Mouse (Mus musculus): ENCODE measurements around the gene Tbc1d22b. TPM values are rescaled to one million over a fixed set of nuclear protein-coding genes. Genes with fewer than 3 reads are reported as not detected.
"Not testable (repeated sequence)": the region's sequence is repeated elsewhere in the genome, so short reads cannot be mapped to it uniquely, and the experiment has no call there.

Tbc1d22b gene
- 10 to 100 TPM; 43.7 to 44.9 TPM for total RNA-seq (2021)
- long read RNA-seq, experiment 1, transcript Tbc1d22b-201 (13 exons, 3,595 nt) = major isoform, 31 of 44 reads
- long read RNA-seq, experiment 1, partial matches to known transcripts = 10 of 44 reads
- long read RNA-seq, experiment 1, other reads (novel, unspliced or antisense) = 3 of 44 reads
- long read RNA-seq, experiment 2, transcript Tbc1d22b-201 (13 exons, 3,595 nt) = major isoform, 14 of 23 reads
- long read RNA-seq, experiment 2, partial matches to known transcripts = 6 of 23 reads
- long read RNA-seq, experiment 2, other reads (novel, unspliced or antisense) = 2 of 23 reads

GRCm38 (mm10) chr17:29549543-29550428 lies at the start of gene Tbc1d22b, which contains the start of gene Gm17657:
Tbc1d22b (plus strand) TSS chr17:29549785.
Gm17657 (minus strand) TSS chr17:29549638.
- DNase-seq (ENCODE audit: low spot score in 2 of 2) = peak; percentile 89 to 94

GRCm38 (mm10) chr17:29500243-29500740 lies 49.3 kb upstream of the Tbc1d22b start:
- DNase-seq (ENCODE audit: low spot score in 2 of 2) = no peak

GRCm38 (mm10) chr17:29500802-29501469 lies 48.6 kb upstream of the Tbc1d22b start:
- no peak for DNase-seq (ENCODE audit: low spot score in 2 of 2)

- no peak for DNase-seq (ENCODE audit: low spot score in 2 of 2)
Measured at GRCm38 (mm10) chr17:29502005-29502668, 47.4 kb upstream of the Tbc1d22b start.

- no peak for DNase-seq (ENCODE audit: low spot score in 2 of 2)
Measured at GRCm38 (mm10) chr17:29502669-29503665, 46.6 kb upstream of the Tbc1d22b start.

GRCm38 (mm10) chr17:29503700-29504099 lies 45.9 kb upstream of the Tbc1d22b start:
- DNase-seq (ENCODE audit: low spot score in 2 of 2) = no peak

GRCm38 (mm10) chr17:29508927-29509608 lies 40.5 kb upstream of the Tbc1d22b start:
- DNase-seq (ENCODE audit: low spot score in 2 of 2) = no peak

GRCm38 (mm10) chr17:29510691-29511090 lies 38.9 kb upstream of the Tbc1d22b start:
- no peak for DNase-seq (ENCODE audit: low spot score in 2 of 2)

- DNase-seq (ENCODE audit: low spot score in 2 of 2) = peak in 1 of 2 experiments; percentile 29
Measured at GRCm38 (mm10) chr17:29513044-29513730, 36.4 kb upstream of the Tbc1d22b start.

- DNase-seq (ENCODE audit: low spot score in 2 of 2) = peak; percentile 85 to 90
Measured at GRCm38 (mm10) chr17:29514435-29514834, 35.1 kb upstream of the Tbc1d22b start.

GRCm38 (mm10) chr17:29518665-29519064 lies 30.9 kb upstream of the Tbc1d22b start:
- DNase-seq (ENCODE audit: low spot score in 2 of 2) = not testable (repeated sequence)

- DNase-seq (ENCODE audit: low spot score in 2 of 2) = no peak
Measured at GRCm38 (mm10) chr17:29519731-29520130, 29.9 kb upstream of the Tbc1d22b start.

- no peak for DNase-seq (ENCODE audit: low spot score in 2 of 2)
Measured at GRCm38 (mm10) chr17:29525613-29526012, 24.0 kb upstream of the Tbc1d22b start.

GRCm38 (mm10) chr17:29528568-29529187 lies 20.9 kb upstream of the Tbc1d22b start:
- DNase-seq (ENCODE audit: low spot score in 2 of 2) = no peak

GRCm38 (mm10) chr17:29530508-29530907 lies 19.1 kb upstream of the Tbc1d22b start:
- no peak for DNase-seq (ENCODE audit: low spot score in 2 of 2)

- no peak for DNase-seq (ENCODE audit: low spot score in 2 of 2)
Measured at GRCm38 (mm10) chr17:29531278-29531677, 18.3 kb upstream of the Tbc1d22b start.

- DNase-seq (ENCODE audit: low spot score in 2 of 2) = no peak
Measured at GRCm38 (mm10) chr17:29531757-29532384, 17.7 kb upstream of the Tbc1d22b start.
